16 mouse cellular contexts compared by ENCODE assay signal in the genomic region with DNA sequence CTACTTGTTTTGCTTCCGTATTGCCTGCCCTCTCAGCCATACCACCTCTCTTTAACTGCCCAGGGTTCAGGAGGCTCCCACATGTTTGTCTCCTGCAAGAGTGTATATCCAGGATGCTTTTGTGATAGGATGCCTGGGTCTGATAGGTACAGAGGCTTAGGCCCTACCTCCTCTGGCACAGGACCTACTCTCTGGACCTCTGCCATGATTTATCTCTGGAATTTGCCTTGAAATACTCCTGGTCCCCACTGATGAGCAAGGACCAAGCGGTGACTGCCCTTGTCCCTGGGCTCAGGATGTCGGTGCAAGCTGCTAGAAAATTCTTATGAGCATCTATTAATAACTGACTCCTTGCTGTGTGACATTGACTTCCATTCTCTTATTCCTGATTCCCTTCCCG. TPM values are rescaled to one million over a fixed set of nuclear protein-coding genes. Genes with fewer than 3 reads are reported as not detected.
DNase-seq lines count a peak whose midpoint lies in the region; ATAC-seq and TF ChIP-seq lines count a peak whose summit lies in the region.
"Had no signal": no experiment of that assay in that cellular context is flagged by ENCODE, and none has a peak within 500 bp of the region (broad histone marks: within the 10 kb centered on the region; RNA-seq: fewer than 3 reads in every experiment).

No protein-coding gene starts in this region.

- H3K36me3 ChIP-seq in heart, embryonic 15.5 days = no peaks in the 10 kb centered on the region
- H3K36me3 ChIP-seq: hindbrain, embryonic 10.5 days; lung, embryonic 15.5 days had no signal

- H3K4me3 ChIP-seq in gastrocnemius, adult 2 months = no peak overlapping the region
- no peak overlapping the region for H3K4me3 ChIP-seq in heart, embryonic 15.5 days
- H3K4me3 ChIP-seq: hindbrain, embryonic 10.5 days; lung, embryonic 15.5 days; megakaryocyte, embryonic 14.5 days had no signal

- H3K27ac ChIP-seq in gastrocnemius, adult 2 months = peak overlapping the region; percentile 57
- H3K27ac ChIP-seq in heart, embryonic 15.5 days = peak overlapping the region; percentile 82
- H3K27ac ChIP-seq: hindbrain, embryonic 10.5 days; lung, embryonic 15.5 days had no signal

- H3K4me2 ChIP-seq in heart, embryonic 15.5 days = no peak overlapping the region
- H3K4me2 ChIP-seq: liver, embryonic 11.5 days; lung, embryonic 15.5 days had no signal

- H3K9me3 ChIP-seq in heart, embryonic 15.5 days (replicated peaks) = no peaks in the 10 kb centered on the region
- H3K9me3 ChIP-seq: hindbrain, embryonic 10.5 days; lung, embryonic 15.5 days; megakaryocyte, embryonic 14.5 days had no signal

- H3K9ac ChIP-seq in heart, embryonic 15.5 days = no peak overlapping the region
- H3K9ac ChIP-seq: forebrain, postnatal 0 days; lung, embryonic 15.5 days had no signal

- H3K27me3 ChIP-seq in heart, embryonic 15.5 days = no peaks in the 10 kb centered on the region
- H3K27me3 ChIP-seq: lung, embryonic 15.5 days had no signal

- no peak for DNase-seq in gastrocnemius, adult 2 months
- no peak for DNase-seq in gastrocnemius, adult 8-10 months (ENCODE audit: low spot score in 2 of 2)
- peak; percentile 67 for DNase-seq in kidney, adult 9 months
- DNase-seq in kidney, postnatal 4 days = no peak
- peak; percentile 85 for DNase-seq in adrenal gland, adult 8-10 months
- no peak for DNase-seq in thymus, postnatal 10 days (ENCODE audit: low spot score in 2 of 2)
- DNase-seq in yolk sac, embryonic 10.5 days (ENCODE audit: low spot score) = no peak
- DNase-seq: forebrain, postnatal 0 days; gastrocnemius, postnatal 10 days; right cerebral cortex, postnatal 25 days; thymus, adult 18-20 months had no signal

- H3K4me1 ChIP-seq in heart, embryonic 15.5 days (replicated peaks) = peaks cover 38% of the 10 kb centered on the region

- 32% methylated on average over 4 of the region's 4 CpGs for WGBS in heart, embryonic 15.5 days

- peak; percentile 80 for ATAC-seq in heart, embryonic 15.5 days (replicated peaks; ENCODE audit: insufficient number of reproducible peaks, insufficient read depth, low FRiP score, low read depth)
- ATAC-seq: forebrain, postnatal 0 days had no signal

- no peak for TF ChIP-seq CTCF in gastrocnemius, adult 2 months (IDR thresholded peaks at IDR 0.05)

- intact Hi-C loops in gastrocnemius, adult 2 months (cut with DNase I) = no loop called here

RNA-seq across cellular contexts. Expression of a gene that starts 12.0 kb away (rescaled TPM):
- 10 to 100 TPM in 1 of 2 experiments, 1 to 10 TPM in 1; 5.6 to 14.8 TPM for total RNA-seq in gastrocnemius, adult 2 months (2021)
- 1 to 10 TPM; 2.3 to 8.6 (median 7.3) TPM for total RNA-seq in gastrocnemius, adult 8-10 months (2022)
- total RNA-seq in adrenal gland, adult 8-10 months (2022) = 100 to 1,000 TPM; 118 to 213 (median 160) TPM
- 37.5 and 49.6 TPM in 2 replicates for polyA plus RNA-seq in heart, embryonic 15.5 days (2015; fragmentation: Nextera tagmentation; extraction: Ambion mirVana)

RNA-seq across cellular contexts. Expression of a gene that starts 16.2 kb away (rescaled TPM):
- 1 to 10 TPM; 4.9 to 5.5 TPM for total RNA-seq in gastrocnemius, adult 2 months (2021)
- 1 to 10 TPM; 4.5 to 5.6 (median 4.9) TPM for total RNA-seq in gastrocnemius, adult 8-10 months (2022)
- total RNA-seq in adrenal gland, adult 8-10 months (2022) = 10 to 100 TPM; 31.0 to 39.7 (median 33.2) TPM
- 8.8 and 11.5 TPM in 2 replicates for polyA plus RNA-seq in heart, embryonic 15.5 days (2015; fragmentation: Nextera tagmentation; extraction: Ambion mirVana)

Comparison
In these comparisons a context has a peak if more than half of its experiments do, and no peak if none do; other contexts are left out.
1. DNase-seq: peak in kidney, adult 9 months (single experiment) and adrenal gland, adult 8-10 months (single experiment); none in gastrocnemius, adult 2 months (single experiment), gastrocnemius, adult 8-10 months (0 of 2), kidney, postnatal 4 days (0 of 2), thymus, postnatal 10 days (0 of 2) and yolk sac, embryonic 10.5 days (single experiment).
2. RNA of a gene that starts 12.0 kb away (total RNA-seq): 118 to 213 TPM in adrenal gland, adult 8-10 months; 5.6 to 14.8 TPM in gastrocnemius, adult 2 months and 2.3 to 8.6 TPM in gastrocnemius, adult 8-10 months; every median in the first group is over 4 times any median in the second.
3. RNA of a gene that starts 16.2 kb away (total RNA-seq): 31.0 to 39.7 TPM in adrenal gland, adult 8-10 months; 4.9 to 5.5 TPM in gastrocnemius, adult 2 months and 4.5 to 5.6 TPM in gastrocnemius, adult 8-10 months; every median in the first group is over 4 times any median in the second.